Mouse (Mus musculus): ENCODE data around the gene 2900026A02Rik.

- TF ChIP-seq CTCF (IDR thresholded peaks at IDR 0.05) (no peak), POLR2A (IDR thresholded peaks at IDR 0.05; ENCODE audit: insufficient read depth, low read depth, low read length) (no peak), EP300 (IDR thresholded peaks at IDR 0.05; ENCODE audit: insufficient read depth, low read depth, low read length) (no peak)
Measured at GRCm38 (mm10) chr5:113097551-113097950, 123.5 kb downstream of the 2900026A02Rik start.

All from heart, adult 2 months (tissue).